Mouse (Mus musculus): Measurements from ENCODE around the gene Plod3.

GRCm38 (mm10) chr5:137029643-137030415 is 43.0 kb downstream of the Plod3 start:
- no peak for TF ChIP-seq CTCF (IDR thresholded peaks at IDR 0.05; ENCODE audit: extremely low read depth, insufficient read depth, low read length)
- peak; percentile 99 for TF ChIP-seq POLR2A (IDR thresholded peaks at IDR 0.05; ENCODE audit: extremely low read depth, insufficient read depth, low read length)
